Mouse (Mus musculus) lung, postnatal 0 days (tissue): ENCODE measurements around the gene Praf2. TPM values are rescaled to one million over a fixed set of nuclear protein-coding genes. Genes with fewer than 3 reads are reported as not detected.

Experiments used
- ATAC-seq: fragments of 200-750 bp; cut with Nextera tagmentation; 2 replicates; pipeline ENCODE4 v1.8.0; 2017; ENCODE audit warnings: moderate library complexity
- DNase-seq: peaks from one replicate; pipeline ENCODE4 v3.0.0-alpha.2; 2016; ENCODE audit warnings: low spot score
- H3K27ac ChIP-seq: fragments of 300-500 bp; sonication (generic); 2 replicates; pipeline ENCODE4 v1.5.1; 2014; ENCODE audit warnings: antibody characterized with exemption, mild to moderate bottlenecking, low read length, mixed read lengths
- H3K27me3 ChIP-seq: fragments of 300-500 bp; sonication (generic); replicated peaks from 2 replicates; pipeline ENCODE4 v1.6.1; 2014; ENCODE audit warnings: low read length, mixed read lengths; ENCODE audit not compliant: insufficient read depth
- H3K36me3 ChIP-seq: fragments of 300-500 bp; sonication (generic); 2 replicates; pipeline ENCODE4 v1.6.1; 2014; ENCODE audit warnings: low read length, mixed read lengths; ENCODE audit not compliant: insufficient read depth
- H3K4me1 ChIP-seq: fragments of 300-500 bp; sonication (generic); 2 replicates; pipeline ENCODE4 v1.6.1; 2014; ENCODE audit warnings: antibody characterized with exemption, low read depth, low read length, mixed read lengths; ENCODE audit not compliant: insufficient read depth
- H3K4me2 ChIP-seq: fragments of 300-500 bp; sonication (generic); replicated peaks from 2 replicates; pipeline ENCODE4 v1.6.1; 2014; ENCODE audit warnings: low read depth, mild to moderate bottlenecking, low read length, moderate library complexity, mixed read lengths
- H3K4me3 ChIP-seq: fragments of 300-500 bp; sonication (generic); 2 replicates; pipeline ENCODE4 v1.5.1; 2014; ENCODE audit warnings: low read depth, low read length
- H3K9ac ChIP-seq: fragments of 300-500 bp; sonication (generic); replicated peaks from 2 replicates; pipeline ENCODE4 v1.6.1; 2014; ENCODE audit warnings: low read depth, mild to moderate bottlenecking
- H3K9me3 ChIP-seq: fragments of 300-500 bp; sonication (generic); 2 replicates; pipeline ENCODE4 v1.6.1; 2016; ENCODE audit warnings: low read length, mixed read lengths
- CTCF ChIP-seq: IDR thresholded peaks from 2 replicates; pipeline ENCODE4 v1.5.1; 2016; ENCODE audit warnings: antibody characterized with exemption, mild to moderate bottlenecking
- EP300 ChIP-seq: IDR thresholded peaks from 2 replicates; pipeline ENCODE4 v1.6.1; 2016; ENCODE audit warnings: antibody characterized with exemption, mild to moderate bottlenecking, control low read depth
- WGBS: fragments of 180-500 bp; shearing (Covaris S2); extraction: QIAGEN DNeasy Blood & Tissue Kit; methylation state at CpG from one replicate; pipeline ENCODE4 v1.1.7; 2014; 5-methylcytosine and 5-hydroxymethylcytosine counted together
- polyA plus RNA-seq: library from polyadenylated mRNA; unstranded; fragments of >200 nt; fragmentation: Nextera tagmentation; extraction: Ambion mirVana; gene quantifications from 2 replicates; pipeline ENCODE4 v1.2.1, GENCODE M21; 2015

The Praf2 gene
- polyA plus RNA-seq, 1 experiment from 2014 or later, result 18.8 TPM

DNA sequence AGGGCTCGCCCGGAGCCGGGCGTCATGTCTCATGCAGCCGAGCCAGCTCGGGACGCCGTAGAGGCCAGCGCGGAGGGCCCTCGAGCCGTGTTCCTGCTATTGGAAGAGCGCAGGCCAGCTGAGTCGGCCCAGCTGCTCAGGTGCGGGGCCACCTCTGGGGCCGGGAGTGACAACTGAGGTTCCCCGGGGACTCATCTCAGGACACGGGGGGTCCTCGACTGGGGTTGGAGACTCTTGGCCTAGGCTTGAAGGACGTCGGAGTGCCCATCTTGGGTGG, 34.6 kb downstream of the Praf2 start:
- ATAC-seq, result no peak; the same call in 1 of the 2 replicates
- H3K9ac ChIP-seq, result peak overlapping the region; percentile 63
- TF ChIP-seq CTCF, result no peak
- no peak for TF ChIP-seq EP300

DNA sequence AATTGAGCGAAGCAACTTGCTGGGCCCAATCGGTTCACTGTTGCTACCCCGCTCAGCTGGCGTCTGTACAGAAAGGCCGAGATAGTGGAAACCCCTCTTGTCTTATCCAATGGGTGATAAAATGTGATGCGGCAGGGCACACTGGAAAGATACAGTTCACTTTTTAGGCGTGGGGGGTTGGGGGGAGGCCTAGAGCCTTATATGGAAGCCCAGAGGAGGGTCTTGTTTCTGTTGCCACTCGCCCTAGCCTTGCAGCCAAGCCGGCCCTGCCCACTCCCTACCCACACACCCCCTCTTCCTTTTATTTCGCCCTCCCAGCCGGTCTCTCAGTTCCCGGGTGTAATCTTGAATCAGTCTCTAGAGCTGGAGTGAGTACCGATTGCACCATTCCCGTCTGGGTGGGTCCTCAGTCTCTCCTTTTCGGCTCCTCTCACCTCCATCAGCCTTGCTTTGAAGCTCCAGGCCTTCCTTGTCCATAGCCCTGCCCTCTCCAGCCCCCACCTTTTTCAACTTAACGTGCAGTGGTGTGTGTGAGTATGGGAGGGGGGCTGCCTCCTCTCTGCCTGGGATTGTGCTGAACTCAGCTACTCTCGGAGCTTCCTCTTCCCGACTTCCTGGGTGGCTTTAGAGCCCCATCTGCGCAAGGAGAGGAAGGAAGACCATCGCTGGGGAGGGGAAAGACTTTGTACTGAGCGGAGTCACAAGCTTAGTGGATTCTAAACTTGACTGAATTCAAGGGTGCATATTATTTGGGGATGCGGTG, 35.6 kb downstream of the Praf2 start:
- Histone ChIP-seq H3K4me1 (no peaks in the 10 kb centered on the region), H3K27me3 (no peaks in the 10 kb centered on the region), H3K4me2 (peak overlapping the region; percentile 59), H3K4me3 (peak overlapping the region; percentile 64), H3K36me3 (no peaks in the 10 kb centered on the region; the same call in 1 of the 2 replicates), H3K9me3 (no peaks in the 10 kb centered on the region), H3K27ac (peak overlapping the region; percentile 80), H3K9ac (0 out of 2 replicates have a peak overlapping the region, but pooled peaks have one; percentile 63)
- 14% methylated on average over 21 of the region's 22 CpGs for WGBS
- TF ChIP-seq EP300 (no peak), CTCF (no peak)
- ATAC-seq (peak; percentile 11; the same call in 1 of the 2 replicates), DNase-seq (peak; percentile 69)

More for the DNA sequence above, 34.6 kb downstream of the Praf2 start:
- WGBS, result 4% methylated on average over 21 of the region's 21 CpGs
- no peaks in the 10 kb centered on the region; the same call in 1 of the 2 replicates for H3K36me3 ChIP-seq
- no peaks in the 10 kb centered on the region for H3K27me3 ChIP-seq
- no peak for DNase-seq
- no peaks in the 10 kb centered on the region for H3K4me1 ChIP-seq
- peak overlapping the region; percentile 64 for H3K4me3 ChIP-seq
- H3K9me3 ChIP-seq, result no peaks in the 10 kb centered on the region
- peak overlapping the region; percentile 59 for H3K4me2 ChIP-seq
- H3K27ac ChIP-seq, result peak overlapping the region; percentile 80

DNA sequence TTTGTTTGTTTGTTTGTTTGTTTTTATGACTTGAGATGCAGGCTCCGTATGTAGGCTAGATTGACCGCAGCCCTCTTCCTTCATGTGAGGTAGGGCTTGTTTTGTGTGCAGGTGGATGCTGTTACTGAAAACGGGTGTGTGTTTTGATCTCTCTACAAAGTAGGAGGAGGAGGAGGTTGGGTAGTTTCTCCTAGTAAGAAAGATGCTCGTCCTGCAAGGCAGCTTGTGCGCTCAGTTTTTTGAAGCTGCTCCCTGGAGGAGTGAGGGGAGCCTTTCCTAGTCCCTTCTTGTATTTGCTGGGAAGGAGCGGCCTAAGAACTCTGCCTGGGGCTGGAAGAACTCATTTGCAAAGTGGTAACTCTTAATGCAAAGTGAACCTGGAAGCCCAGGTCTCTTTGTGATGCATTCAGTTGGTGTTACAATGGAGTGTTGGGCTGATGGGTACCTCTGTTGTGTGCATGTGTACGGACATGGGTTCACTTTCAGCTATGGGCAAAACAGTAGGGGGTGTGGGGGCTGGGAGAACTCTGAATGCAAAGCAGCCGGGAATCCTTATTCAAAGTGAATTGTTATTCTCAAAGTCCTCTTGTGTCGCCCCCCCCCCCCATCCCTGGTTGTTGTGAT, 36.5 kb downstream of the Praf2 start:
- Histone ChIP-seq H3K9ac (no peak overlapping the region), H3K9me3 (no peaks in the 10 kb centered on the region), H3K4me1 (no peaks in the 10 kb centered on the region), H3K27me3 (no peaks in the 10 kb centered on the region), H3K36me3 (no peaks in the 10 kb centered on the region; the same call in 1 of the 2 replicates), H3K4me3 (peak overlapping the region; percentile 23), H3K27ac (0 out of 2 replicates have a peak overlapping the region, but pooled peaks have one; percentile 62), H3K4me2 (peak overlapping the region; percentile 59)
- DNase-seq (no peak), ATAC-seq (no peak)
- no peak for TF ChIP-seq EP300
- no peak for TF ChIP-seq CTCF
- 24% methylated on average over 8 of the region's 9 CpGs for WGBS

- TF ChIP-seq EP300, result no peak
- no peak for TF ChIP-seq CTCF
- Histone ChIP-seq H3K27ac (peak overlapping the region; percentile 62), H3K4me3 (peak overlapping the region; percentile 23), H3K4me1 (no peaks in the 10 kb centered on the region), H3K4me2 (peak overlapping the region; percentile 59), H3K9me3 (no peaks in the 10 kb centered on the region), H3K36me3 (no peaks in the 10 kb centered on the region; the same call in 1 of the 2 replicates), H3K27me3 (no peaks in the 10 kb centered on the region), H3K9ac (0 out of 2 replicates have a peak overlapping the region, but pooled peaks have one; percentile 32)
- 25% methylated on average over 13 of the region's 13 CpGs for WGBS
- DNase-seq (no peak), ATAC-seq (no peak)
These were observed 37.0 kb downstream of the Praf2 start for GRCm38 (mm10) chrX:7765281-7765670.

- Histone ChIP-seq H3K4me2 (peak overlapping the region; percentile 59), H3K4me3 (peak overlapping the region; percentile 23), H3K36me3 (no peaks in the 10 kb centered on the region; the same call in 1 of the 2 replicates), H3K27ac (peak overlapping the region; percentile 62), H3K9me3 (no peaks in the 10 kb centered on the region), H3K9ac (0 out of 2 replicates have a peak overlapping the region, but pooled peaks have one; percentile 32), H3K4me1 (no peaks in the 10 kb centered on the region), H3K27me3 (no peaks in the 10 kb centered on the region)
- ATAC-seq (peak; percentile 71), DNase-seq (peak; percentile 90)
- 8% methylated on average over 11 of the region's 11 CpGs for WGBS
- TF ChIP-seq CTCF (no peak), EP300 (no peak)
These were observed 37.5 kb downstream of the Praf2 start for GRCm38 (mm10) chrX:7765764-7766163.

DNA sequence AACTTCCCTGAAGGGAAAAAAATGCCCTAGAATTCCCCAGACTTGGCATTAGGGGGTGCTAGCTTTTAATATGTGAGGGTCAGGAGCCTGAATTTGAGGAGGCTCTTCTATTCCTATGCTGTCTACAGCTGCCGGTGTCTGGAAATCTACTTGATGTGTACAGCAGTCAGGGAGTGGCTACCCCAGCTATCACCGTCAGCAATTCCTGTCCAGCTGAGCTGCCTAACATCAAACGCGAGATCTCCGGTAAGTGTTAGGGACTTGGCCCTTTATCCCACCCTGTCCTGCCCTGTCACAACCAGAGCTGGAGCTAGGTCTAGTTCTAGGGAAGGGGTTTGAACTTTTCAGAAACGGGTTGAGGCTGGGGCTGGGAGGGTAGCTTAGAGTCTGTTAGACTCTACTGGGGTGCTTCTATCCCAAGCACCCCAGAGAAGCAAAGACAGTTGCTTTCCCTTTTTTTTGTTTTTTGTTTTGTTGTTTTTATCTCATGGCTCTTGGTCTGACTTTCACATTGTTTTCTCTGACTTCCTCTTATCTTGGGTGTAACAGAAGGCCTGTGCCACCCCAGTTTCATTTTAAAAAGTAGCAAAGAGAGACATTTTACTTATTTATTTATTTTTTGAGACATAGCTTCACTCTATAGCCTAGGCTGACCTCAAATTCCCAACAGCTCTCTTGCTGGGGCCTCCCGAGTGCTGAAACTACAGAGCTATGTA, 41.2 kb downstream of the Praf2 start:
- WGBS, result 84% methylated on average over 7 of the region's 7 CpGs
- no peaks in the 10 kb centered on the region; the same call in 1 of the 2 replicates for H3K36me3 ChIP-seq
- ATAC-seq, result no peak

More for the DNA sequence above, 41.2 kb downstream of the Praf2 start:
- Histone ChIP-seq H3K27ac (no peak overlapping the region), H3K4me3 (no peak overlapping the region), H3K27me3 (no peaks in the 10 kb centered on the region), H3K4me1 (no peaks in the 10 kb centered on the region), H3K4me2 (no peak overlapping the region), H3K9ac (no peak overlapping the region), H3K9me3 (no peaks in the 10 kb centered on the region)
- no peak for DNase-seq
- no peak for TF ChIP-seq EP300
- TF ChIP-seq CTCF, result no peak
